Mouse (Mus musculus): ENCODE measurements around the gene Fa2h.

- TF ChIP-seq CTCF (IDR thresholded peaks at IDR 0.05; ENCODE audit: borderline replicate concordance, control insufficient read depth, extremely low read depth, insufficient read depth, low read length, poor library complexity), result no peak
- no peak for TF ChIP-seq POLR2A (IDR thresholded peaks at IDR 0.05; ENCODE audit: control insufficient read depth, extremely low read depth, insufficient read depth, low read length, poor library complexity)
These were observed 95.6 kb downstream of the Fa2h start for GRCm38 (mm10) chr8:111298011-111298410.
